Mouse (Mus musculus) liver, adult 2 months (tissue): ENCODE measurements at regions not wholly inside any gene's neighbourhood (a gene's known extent, or its start where the extent isn't known, plus 50 kb on each side); places are given as distances from the start of the nearest gene placed in this dataset.
A peak's percentile ranks its signal among the peaks of the same experiment; 100 is the strongest.
"Not testable (repeated sequence)": the region's sequence is repeated elsewhere in the genome, so short reads cannot be mapped to it uniquely, and the experiment has no call there.

ENCODE experiments used
- DNase-seq: peaks from one replicate; pipeline ENCODE4 v3.0.0-alpha.2; 2011; ENCODE audit warnings: low read depth, low spot score; ENCODE audit errors: extremely low read depth
- H3K27ac ChIP-seq: fragments of 200-500 bp; replicated peaks from 2 replicates; pipeline ENCODE4 v1.5.1; 2012; ENCODE audit warnings: low read depth, mild to moderate bottlenecking, control low read depth, inconsistent platforms, low read length; ENCODE audit not compliant: insufficient read depth
- H3K27me3 ChIP-seq: fragments of 200-500 bp; 2 replicates; pipeline ENCODE4 v1.6.1; 2012; ENCODE audit warnings: mild to moderate bottlenecking, moderate library complexity, low read length, inconsistent platforms; ENCODE audit not compliant: control insufficient read depth, insufficient read depth
- H3K36me3 ChIP-seq: fragments of 200-500 bp; 2 replicates; pipeline ENCODE4 v1.6.1; 2012; ENCODE audit warnings: low read length, inconsistent platforms; ENCODE audit not compliant: control insufficient read depth, insufficient read depth
- H3K4me1 ChIP-seq: fragments of 200-500 bp; 2 replicates; pipeline ENCODE4 v1.6.1; 2011; ENCODE audit warnings: low read length; ENCODE audit not compliant: control insufficient read depth, insufficient read depth
- H3K4me3 ChIP-seq: fragments of 200-500 bp; 2 replicates; pipeline ENCODE4 v1.5.1; 2011; ENCODE audit warnings: low read depth, mild to moderate bottlenecking, control low read depth, low read length, moderate library complexity; ENCODE audit not compliant: insufficient read depth
- H3K79me2 ChIP-seq: fragments of 200-500 bp; 2 replicates; pipeline ENCODE4 v1.6.1; 2012; ENCODE audit warnings: inconsistent platforms, mild to moderate bottlenecking, low read length, moderate library complexity; ENCODE audit not compliant: control insufficient read depth, insufficient read depth
- H3K9ac ChIP-seq: fragments of 200-500 bp; 2 replicates; pipeline ENCODE4 v1.6.1; 2012; ENCODE audit warnings: low read depth, mild to moderate bottlenecking, control low read depth, inconsistent platforms, low read length
- CTCF ChIP-seq: fragments of 200-500 bp; IDR thresholded peaks from 2 replicates; pipeline ENCODE4 v1.5.1; 2011; ENCODE audit warnings: low read depth, low read length, control low read depth
- POLR2A ChIP-seq: fragments of 200-500 bp; IDR thresholded peaks from 2 replicates; pipeline ENCODE4 v1.6.1; 2011; ENCODE audit warnings: low read length, control low read depth; ENCODE audit not compliant: insufficient read depth; ENCODE audit errors: extremely low read depth
- WGBS: fragments of 180-500 bp; shearing (Covaris S2); methylation state at CpG from one replicate; pipeline ENCODE4 v1.1.7; 2018; 5-methylcytosine and 5-hydroxymethylcytosine counted together

DNA sequence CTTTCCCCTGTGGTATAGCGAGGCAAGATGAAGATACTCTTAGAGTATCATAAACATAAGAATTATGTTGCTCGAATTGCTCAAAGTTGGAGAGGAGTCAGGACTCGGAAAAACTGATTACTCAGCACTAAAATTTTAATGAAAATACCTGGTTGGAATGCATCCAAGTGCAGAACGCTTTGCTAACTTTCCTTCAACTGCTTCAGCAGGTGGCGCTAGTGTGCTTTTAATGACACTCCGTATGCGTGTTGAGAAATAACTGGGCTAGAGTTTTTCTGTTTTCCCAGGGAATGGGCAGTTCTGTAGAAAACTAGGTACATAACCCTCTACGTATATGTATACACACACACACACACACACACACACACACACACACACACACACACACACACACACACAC, 221.0 kb downstream of the Grxcr1 start:
- WGBS = 14% methylated on average over 8 of the region's 8 CpGs

DNA sequence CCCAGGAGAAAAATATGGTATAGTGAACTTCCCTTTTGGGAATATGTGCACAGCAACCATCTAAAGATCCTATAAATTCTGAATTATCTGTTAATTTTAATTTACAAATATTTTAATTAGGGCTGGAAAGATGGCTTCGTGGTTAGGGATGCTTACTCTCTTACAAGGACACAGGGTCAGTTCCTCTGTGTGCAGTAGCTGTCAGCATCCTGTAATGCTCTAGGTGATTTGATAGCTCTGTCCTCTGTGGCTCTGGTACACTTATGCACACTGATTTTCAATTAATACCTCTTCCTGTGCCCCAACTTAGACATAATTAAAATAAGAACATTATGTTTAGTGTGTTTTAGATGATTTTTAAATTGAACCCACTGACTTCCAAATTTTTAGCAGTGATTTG, 221.8 kb downstream of the Grxcr1 start:
- no peak overlapping the region for H3K27ac ChIP-seq
- H3K4me3 ChIP-seq = no peak overlapping the region

More for the DNA sequence above, 221.0 kb downstream of the Grxcr1 start:
- Histone ChIP-seq H3K4me3 (no peak overlapping the region), H3K27me3 (no peaks in the 10 kb centered on the region; the same call in 1 of the 2 replicates), H3K9ac (no peak overlapping the region), H3K36me3 (no peaks in the 10 kb centered on the region), H3K27ac (no peak overlapping the region), H3K4me1 (no peaks in the 10 kb centered on the region), H3K79me2 (no peaks in the 10 kb centered on the region)
- peak; percentile 56 for DNase-seq
- TF ChIP-seq CTCF (peak; percentile 18; the same call in 1 of the 2 replicates), POLR2A (no peak)

DNA sequence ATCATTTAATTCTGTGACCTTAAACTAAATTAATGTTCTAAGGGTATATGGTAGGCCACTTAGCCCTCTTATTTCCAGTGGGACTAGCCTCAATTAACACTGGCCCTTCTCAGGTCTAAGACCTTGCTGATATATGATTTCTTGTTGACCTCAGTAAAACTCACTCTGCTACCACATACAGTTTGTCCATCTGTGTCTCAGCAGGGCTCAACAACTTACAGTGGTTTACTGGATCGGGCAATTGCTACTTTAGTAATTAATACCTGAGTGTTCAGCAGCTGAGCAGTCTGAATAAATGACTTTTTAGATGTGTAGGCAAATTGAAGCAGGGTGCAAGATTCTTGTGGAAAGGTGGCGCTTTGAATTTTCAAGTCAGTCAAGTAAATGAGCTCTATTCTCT, 222.5 kb downstream of the Grxcr1 start:
- Histone ChIP-seq H3K27me3 (no peaks in the 10 kb centered on the region; the same call in 1 of the 2 replicates), H3K27ac (no peak overlapping the region), H3K4me1 (no peaks in the 10 kb centered on the region), H3K36me3 (no peaks in the 10 kb centered on the region), H3K4me3 (no peak overlapping the region), H3K79me2 (no peaks in the 10 kb centered on the region), H3K9ac (no peak overlapping the region)
- no peak for TF ChIP-seq CTCF
- TF ChIP-seq POLR2A = no peak
- DNase-seq = no peak
- WGBS = 83% methylated on average over 2 of the region's 2 CpGs

More for the DNA sequence above, 221.8 kb downstream of the Grxcr1 start:
- Histone ChIP-seq H3K36me3 (no peaks in the 10 kb centered on the region), H3K4me1 (no peaks in the 10 kb centered on the region), H3K9ac (no peak overlapping the region), H3K79me2 (no peaks in the 10 kb centered on the region), H3K27me3 (no peaks in the 10 kb centered on the region; the same call in 1 of the 2 replicates)
- WGBS = 51% methylated on average over 1 of the region's 1 CpGs
- TF ChIP-seq CTCF = no peak
- TF ChIP-seq POLR2A = no peak
- DNase-seq = no peak

DNA sequence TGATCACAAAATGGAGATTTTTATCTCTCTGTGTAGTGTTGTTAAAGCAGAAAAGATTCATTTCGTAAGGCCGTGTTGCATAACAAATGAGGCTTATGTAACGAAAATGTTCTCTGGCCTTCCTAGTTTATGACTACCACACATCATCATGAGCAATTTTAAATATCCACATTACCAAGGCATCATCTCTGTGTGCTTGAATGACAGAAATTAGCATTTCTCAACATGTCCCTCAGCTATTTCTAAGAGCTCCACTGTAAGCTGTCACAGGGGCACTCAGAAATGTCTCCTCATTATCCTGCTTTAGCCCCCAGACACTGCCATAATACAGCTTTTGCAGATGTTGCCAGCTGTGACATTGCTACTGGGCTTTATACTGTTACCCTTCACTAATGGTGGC, 232.6 kb downstream of the Grxcr1 start:
- Histone ChIP-seq H3K4me1 (no peaks in the 10 kb centered on the region), H3K79me2 (no peaks in the 10 kb centered on the region), H3K9ac (no peak overlapping the region), H3K4me3 (no peak overlapping the region), H3K27me3 (no peaks in the 10 kb centered on the region), H3K27ac (no peak overlapping the region), H3K36me3 (no peaks in the 10 kb centered on the region)
- no peak for TF ChIP-seq POLR2A
- no peak for TF ChIP-seq CTCF
- WGBS = 82% methylated on average over 3 of the region's 3 CpGs
- no peak for DNase-seq

DNA sequence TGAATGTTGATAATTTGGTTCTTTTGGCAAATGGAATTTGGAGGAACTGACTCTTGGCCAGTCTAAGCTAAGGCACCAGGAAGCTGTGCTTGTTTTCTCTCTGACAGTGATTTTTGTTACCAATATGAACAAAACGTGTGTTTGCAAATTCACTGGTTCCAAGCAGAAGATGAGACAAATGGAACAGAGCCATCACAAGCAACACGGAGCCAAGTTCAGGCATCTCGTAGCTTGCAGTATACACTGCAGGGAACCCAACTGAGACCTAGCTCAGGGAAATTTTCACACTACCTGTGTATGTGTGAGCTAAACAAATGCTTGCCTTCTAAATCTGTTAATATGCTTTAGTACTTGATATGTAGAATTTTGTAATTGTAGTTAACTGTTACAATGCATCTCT, 242.6 kb downstream of the Grxcr1 start:
- TF ChIP-seq CTCF (no peak), POLR2A (no peak)
- Histone ChIP-seq H3K79me2 (no peaks in the 10 kb centered on the region), H3K9ac (no peak overlapping the region), H3K4me1 (no peaks in the 10 kb centered on the region), H3K27me3 (no peaks in the 10 kb centered on the region), H3K27ac (no peak overlapping the region), H3K36me3 (no peaks in the 10 kb centered on the region), H3K4me3 (no peak overlapping the region)
- 70% methylated on average over 3 of the region's 3 CpGs for WGBS
- DNase-seq = no peak

DNA sequence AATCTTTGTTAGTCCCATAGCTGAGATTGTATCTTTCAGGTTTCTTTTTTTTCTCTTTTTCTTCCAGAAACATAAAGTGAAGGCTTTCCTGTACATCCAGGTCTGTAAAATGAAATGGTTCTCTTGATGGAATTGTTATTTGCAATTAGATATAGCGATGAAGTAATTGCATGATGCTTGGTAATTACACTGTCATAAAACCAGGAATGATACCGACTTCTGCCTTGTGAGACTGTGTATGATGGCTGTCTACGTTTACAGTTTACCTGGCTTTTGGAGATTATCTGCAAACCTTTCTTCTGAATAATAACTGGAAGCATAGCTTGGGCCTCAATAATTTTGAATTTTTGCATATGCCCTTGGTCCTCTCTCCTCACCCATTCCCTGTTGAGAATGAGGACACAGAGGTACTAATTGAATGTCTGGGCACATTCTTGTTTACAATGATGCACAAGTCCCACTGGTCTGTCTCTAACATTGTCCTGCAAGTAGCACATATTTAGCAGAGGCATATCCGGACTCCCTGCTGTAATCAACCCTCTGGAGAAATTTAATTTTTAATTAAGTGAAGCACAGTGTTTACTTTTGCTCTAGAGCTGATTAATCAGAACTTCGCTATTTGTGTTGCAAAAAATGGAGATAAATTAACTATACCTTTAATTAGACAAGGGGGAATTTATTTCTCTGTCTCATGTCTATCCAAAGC, 244.1 kb downstream of the Grxcr1 start:
- Histone ChIP-seq H3K27me3 (no peaks in the 10 kb centered on the region), H3K4me3 (no peak overlapping the region), H3K9ac (no peak overlapping the region), H3K36me3 (no peaks in the 10 kb centered on the region), H3K79me2 (no peaks in the 10 kb centered on the region), H3K27ac (no peak overlapping the region), H3K4me1 (no peaks in the 10 kb centered on the region)
- DNase-seq = no peak
- TF ChIP-seq CTCF (no peak), POLR2A (no peak)
- WGBS = 70% methylated on average over 5 of the region's 5 CpGs

- not testable (repeated sequence) for H3K4me1 ChIP-seq, DNase-seq, H3K27ac ChIP-seq, H3K9ac ChIP-seq, H3K79me2 ChIP-seq, H3K27me3 ChIP-seq, H3K36me3 ChIP-seq, H3K4me3 ChIP-seq
- WGBS = 83% methylated on average over 2 of the region's 2 CpGs
Observed at GRCm38 (mm10) chr5:68295774-68296173, 264.1 kb downstream of the Grxcr1 start.
